Mouse (Mus musculus) left cerebral cortex, postnatal 4 days (tissue): Measurements from ENCODE around the gene Thumpd1. TPM values are rescaled to one million over a fixed set of nuclear protein-coding genes. Genes with fewer than 3 reads are reported as not detected.

Source experiments
- DNase-seq: peaks from one replicate; pipeline ENCODE4 v3.0.0-alpha.2; 2022
- intact Hi-C: fragments of 180-260 bp; cut with DNase I; formaldehyde crosslinking; loops from one replicate; pipeline ENCODE4 v1.15.1; 2025
- total RNA-seq, 2 experiments: library from RNA; stranded (reverse); gene quantifications; 2 replicates each; pipeline ENCODE4 v1.2.3; 2021

Gene Thumpd1
- total RNA-seq, 2 experiments from 2014 or later = 51.0 to 54.0 TPM

GRCm38 (mm10) chr7:119673465-119673864 is 47.1 kb downstream of the Thumpd1 start:
- intact Hi-C loops = no loop called here

GRCm38 (mm10) chr7:119670925-119671324 is 49.7 kb downstream of the Thumpd1 start:
- DNase-seq = peak; percentile 15
- intact Hi-C loops = no loop called here

More at GRCm38 (mm10) chr7:119673465-119673864, 47.1 kb downstream of the Thumpd1 start:
- DNase-seq = peak; percentile 7

GRCm38 (mm10) chr7:119670395-119670794 is 50.2 kb downstream of the Thumpd1 start:
- intact Hi-C loops = no loop called here
- no peak for DNase-seq

- DNase-seq = no peak
- intact Hi-C loops = no loop called here
These were observed 52.7 kb downstream of the Thumpd1 start for GRCm38 (mm10) chr7:119667893-119668292.

Other genes starting within 250 kb of the Thumpd1 start
- gene Umod, start 241.5 kb downstream of the Thumpd1 start, total RNA-seq = not detected
- not detected for gene Acsm5, start 201.3 kb downstream of the Thumpd1 start, total RNA-seq
- not detected for gene Pdilt, start 197.3 kb downstream of the Thumpd1 start, total RNA-seq
- gene Acsm2, start 166.5 kb downstream of the Thumpd1 start, total RNA-seq = not detected
- gene Acsm1, start 113.8 kb downstream of the Thumpd1 start, total RNA-seq = not detected
- gene Acsm4, start 30.8 kb downstream of the Thumpd1 start, total RNA-seq = not detected
- not detected for gene Acsm3, start 40.1 kb upstream of the Thumpd1 start, total RNA-seq
- gene Rexo5, start 73.2 kb upstream of the Thumpd1 start, total RNA-seq = 1 to 10 TPM; 7.2 to 7.9 TPM
- gene Eri2, start 73.3 kb upstream of the Thumpd1 start, total RNA-seq = 10 to 100 TPM in 1 of 2 experiments, 1 to 10 TPM in 1; 9.2 to 10.2 TPM
- 1 to 10 TPM; 9.0 to 9.7 TPM for gene Lyrm1, start 175.1 kb upstream of the Thumpd1 start, total RNA-seq
- gene Dcun1d3, start 175.5 kb upstream of the Thumpd1 start, total RNA-seq = 10 to 100 TPM; 26.0 to 31.8 TPM